26 mouse cellular contexts compared by ENCODE assay signal in the genomic region with DNA sequence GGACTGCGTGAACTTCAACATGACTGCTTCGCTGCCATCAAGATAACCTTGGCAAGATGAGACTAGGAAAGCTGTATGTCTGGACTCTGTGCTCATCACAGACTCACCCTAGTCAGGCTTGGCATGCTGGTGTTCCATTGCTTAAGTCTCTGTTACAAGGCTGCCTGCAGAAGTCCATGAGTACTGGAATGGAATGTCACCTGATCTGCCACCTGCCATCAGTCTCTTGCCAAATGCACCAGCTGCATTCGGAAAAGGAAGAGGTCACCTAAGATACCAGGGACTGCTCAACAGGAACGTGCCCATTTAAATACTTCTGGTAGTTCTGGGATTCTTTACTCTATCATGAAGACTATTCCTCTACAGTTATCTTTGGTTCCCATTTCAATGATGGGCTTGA. TPM values are rescaled to one million over a fixed set of nuclear protein-coding genes. Genes with fewer than 3 reads are reported as not detected.
DNase-seq lines count a peak whose midpoint lies in the region; ATAC-seq and TF ChIP-seq lines count a peak whose summit lies in the region.
"Had no signal": no experiment of that assay in that cellular context is flagged by ENCODE, and none has a peak within 500 bp of the region (broad histone marks: within the 10 kb centered on the region; RNA-seq: fewer than 3 reads in every experiment).

No protein-coding gene starts in this region.

- no peaks in the 10 kb centered on the region for H3K4me1 ChIP-seq in liver, embryonic 12.5 days
- H3K4me1 ChIP-seq in midbrain, embryonic 11.5 days (ENCODE audit: control insufficient read depth, insufficient read depth, low read length) = no peaks in the 10 kb centered on the region
- H3K4me1 ChIP-seq: forebrain, embryonic 10.5 days; forebrain, embryonic 13.5 days; heart, embryonic 10.5 days; heart, embryonic 13.5 days had no signal

- peak; percentile 8 to 12 for DNase-seq in cerebellum, postnatal 10 days
- DNase-seq in cerebellum, postnatal 36 days = no peak
- DNase-seq in layer of hippocampus, adult 2 months (ENCODE audit: low spot score in 2 of 2) = no peak
- DNase-seq in layer of hippocampus, adult 18-20 months (ENCODE audit: low spot score in 2 of 2) = no peak
- DNase-seq in gastrocnemius, postnatal 14 days = peak; percentile 55
- DNase-seq in urinary bladder, adult 18-20 months (ENCODE audit: low spot score in 2 of 2) = no peak
- no peak for DNase-seq in midbrain, embryonic 11.5 days (ENCODE audit: low spot score, missing footprints)
- DNase-seq: adrenal gland, adult 8-10 months; adrenal gland, postnatal 25 days; cerebellum, adult 18-20 months; cerebellum, adult 9-10 months; heart, adult 2 months; heart, postnatal 14 days; heart, postnatal 4 days had no signal

- ATAC-seq in liver, embryonic 12.5 days = no peak
- no peak for ATAC-seq in midbrain, embryonic 11.5 days (ENCODE audit: low FRiP score)
- ATAC-seq: activated CD4-positive, CD25-positive, alpha-beta regulatory T cell, adult 4 months; forebrain, embryonic 13.5 days; forebrain, embryonic 16.5 days; hindbrain, postnatal 0 days; inflammation-experienced regulatory T-cells, adult 6 months; intestine, embryonic 16.5 days had no signal

- H3K4me3 ChIP-seq in layer of hippocampus, adult 2 months = no peak overlapping the region
- H3K4me3 ChIP-seq in liver, embryonic 12.5 days = no peak overlapping the region
- no peak overlapping the region for H3K4me3 ChIP-seq in midbrain, embryonic 11.5 days (ENCODE audit: low read depth, low read length)
- H3K4me3 ChIP-seq: forebrain, embryonic 10.5 days; forebrain, embryonic 13.5 days; heart, adult 2 months; heart, embryonic 10.5 days; heart, embryonic 13.5 days had no signal

- H3K4me2 ChIP-seq in liver, embryonic 12.5 days = no peak overlapping the region
- H3K4me2 ChIP-seq in midbrain, embryonic 11.5 days = no peak overlapping the region
- H3K4me2 ChIP-seq: forebrain, embryonic 13.5 days; heart, embryonic 13.5 days; hindbrain, embryonic 14.5 days had no signal

- H3K9me3 ChIP-seq in liver, embryonic 12.5 days (replicated peaks) = no peaks in the 10 kb centered on the region
- H3K9me3 ChIP-seq in midbrain, embryonic 11.5 days (ENCODE audit: control insufficient read depth, low read length) = no peaks in the 10 kb centered on the region
- H3K9me3 ChIP-seq: forebrain, embryonic 10.5 days; forebrain, embryonic 13.5 days; heart, embryonic 10.5 days; heart, embryonic 13.5 days had no signal

- WGBS in liver, embryonic 12.5 days (ENCODE audit: insufficient replicate concordance) = 65% methylated on average over 4 of the region's 4 CpGs
- 90% methylated on average over 4 of the region's 4 CpGs for WGBS in midbrain, embryonic 11.5 days

- intact Hi-C loops in gastrocnemius, postnatal 14 days (cut with DNase I; ENCODE audit: low total_unique reads) = no loop called here

- no peak for TF ChIP-seq CTCF in layer of hippocampus, adult 2 months (conservative IDR thresholded peaks at IDR 0.05)

- H3K27ac ChIP-seq in layer of hippocampus, adult 2 months = peak overlapping the region; percentile 77
- H3K27ac ChIP-seq in liver, embryonic 12.5 days = no peak overlapping the region
- no peak overlapping the region for H3K27ac ChIP-seq in midbrain, embryonic 11.5 days (ENCODE audit: low read depth, low read length)
- H3K27ac ChIP-seq: forebrain, embryonic 10.5 days; forebrain, embryonic 13.5 days; heart, adult 2 months; heart, embryonic 10.5 days; heart, embryonic 13.5 days; hindbrain, embryonic 14.5 days; hindbrain, postnatal 0 days had no signal

- H3K36me3 ChIP-seq in liver, embryonic 12.5 days = no peaks in the 10 kb centered on the region
- no peaks in the 10 kb centered on the region for H3K36me3 ChIP-seq in midbrain, embryonic 11.5 days (ENCODE audit: control insufficient read depth, insufficient read depth, low read length)
- H3K36me3 ChIP-seq: forebrain, embryonic 10.5 days; heart, embryonic 10.5 days; heart, embryonic 13.5 days had no signal

- no peak overlapping the region for H3K9ac ChIP-seq in liver, embryonic 12.5 days
- no peak overlapping the region for H3K9ac ChIP-seq in midbrain, embryonic 11.5 days (ENCODE audit: low read length)
- H3K9ac ChIP-seq: forebrain, embryonic 13.5 days; heart, embryonic 13.5 days; hindbrain, embryonic 14.5 days had no signal

- no peaks in the 10 kb centered on the region for H3K27me3 ChIP-seq in liver, embryonic 12.5 days (replicated peaks)
- no peaks in the 10 kb centered on the region for H3K27me3 ChIP-seq in midbrain, embryonic 11.5 days (ENCODE audit: control insufficient read depth, insufficient read depth, low read length)
- H3K27me3 ChIP-seq: forebrain, embryonic 13.5 days; heart, embryonic 13.5 days had no signal

RNA-seq across cellular contexts. Expression of a gene that starts 39.9 kb away (rescaled TPM):
- 100 to 1,000 TPM; 116 TPM for total RNA-seq in layer of hippocampus, adult 2 months (2021)
- total RNA-seq in layer of hippocampus, adult 18-20 months (2021) = 100 to 1,000 TPM; 120 to 122 TPM
- 10 to 100 TPM; 32.8 to 33.0 TPM for total RNA-seq in gastrocnemius, postnatal 14 days (2021)
- polyA plus RNA-seq in liver, embryonic 12.5 days (2016; fragmentation: Nextera tagmentation; extraction: Ambion mirVana) = 0.48 and 0.51 TPM in 2 replicates
- polyA plus RNA-seq in midbrain, embryonic 11.5 days (2014; fragmentation: Nextera tagmentation; extraction: Ambion mirVana) = 1.4 and 1.5 TPM in 2 replicates
- total RNA-seq: granulocyte monocyte progenitor cell, adult 5-6 weeks had no signal
- polyA plus RNA-seq: activated CD4-positive, CD25-positive, alpha-beta regulatory T cell, adult 4 months; inflammation-experienced regulatory T-cells, adult 6 months had no signal

Comparison
In these comparisons a context has a peak if more than half of its experiments do, and no peak if none do; other contexts are left out.
1. DNase-seq: peak in cerebellum, postnatal 10 days (2 of 2) and gastrocnemius, postnatal 14 days (single experiment); none in cerebellum, postnatal 36 days (0 of 2), layer of hippocampus, adult 2 months (0 of 2), layer of hippocampus, adult 18-20 months (0 of 2), urinary bladder, adult 18-20 months (0 of 2) and midbrain, embryonic 11.5 days (single experiment).